Mouse (Mus musculus) ES-E14 (cell line): ENCODE results near the gene Parp11.

Source experiments
- CHD2 ChIP-seq: IDR thresholded peaks from 2 replicates; pipeline ENCODE4 v1.6.1; 2014; ENCODE audit warnings: mild to moderate bottlenecking, low read depth, low read length, inconsistent platforms
- HCFC1 ChIP-seq: IDR thresholded peaks from 2 replicates; pipeline ENCODE4 v1.6.1; 2012; ENCODE audit warnings: low read length, inconsistent platforms, borderline replicate concordance; ENCODE audit not compliant: insufficient read depth
- MAFK ChIP-seq: IDR thresholded peaks from 2 replicates; pipeline ENCODE4 v1.6.1; 2014; ENCODE audit warnings: mild to moderate bottlenecking, low read depth, low read length, inconsistent platforms; ENCODE audit not compliant: insufficient read depth
- ZC3H11A ChIP-seq: IDR thresholded peaks from 2 replicates; pipeline ENCODE4 v1.6.1; 2012; ENCODE audit warnings: low read depth, mild to moderate bottlenecking, inconsistent platforms, low read length, borderline replicate concordance
- ZNF384 ChIP-seq: IDR thresholded peaks from 2 replicates; pipeline ENCODE4 v1.6.1; 2012; ENCODE audit warnings: low read depth, low read length, inconsistent platforms

DNA sequence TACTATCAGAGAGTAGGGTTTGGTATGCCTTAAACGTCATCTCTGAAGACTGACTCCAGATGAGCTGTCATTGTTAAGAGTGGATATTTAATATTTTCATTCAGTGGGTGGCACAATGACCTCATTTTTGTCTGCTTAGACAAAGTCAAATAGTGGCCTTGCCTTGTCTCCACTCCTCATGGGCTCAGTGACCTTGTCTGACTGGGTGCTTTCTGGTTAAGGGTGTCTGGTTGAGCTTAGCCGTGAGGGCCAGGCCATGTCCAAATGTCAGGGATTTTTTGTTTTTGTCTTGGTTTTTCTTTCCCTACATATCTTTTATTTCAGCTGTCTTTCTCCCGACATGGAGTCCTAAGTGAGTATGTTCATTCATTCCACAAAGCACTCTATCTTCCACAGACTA lies 54.2 kb downstream of the Parp11 start:
- TF ChIP-seq ZC3H11A (no peak), CHD2 (no peak), MAFK (no peak), HCFC1 (no peak), ZNF384 (no peak)
